Mouse (Mus musculus) lung, postnatal 0 days (tissue): Measurements from ENCODE around the gene Ccdc71. TPM values are rescaled to one million over a fixed set of nuclear protein-coding genes. Genes with fewer than 3 reads are reported as not detected.

ENCODE experiments used
- ATAC-seq: fragments of 200-750 bp; cut with Nextera tagmentation; 2 replicates; pipeline ENCODE4 v1.8.0; 2017; ENCODE audit warnings: moderate library complexity
- DNase-seq: peaks from one replicate; pipeline ENCODE4 v3.0.0-alpha.2; 2016; ENCODE audit warnings: low spot score
- H3K27ac ChIP-seq: fragments of 300-500 bp; sonication (generic); 2 replicates; pipeline ENCODE4 v1.5.1; 2014; ENCODE audit warnings: antibody characterized with exemption, mild to moderate bottlenecking, low read length, mixed read lengths
- H3K27me3 ChIP-seq: fragments of 300-500 bp; sonication (generic); replicated peaks from 2 replicates; pipeline ENCODE4 v1.6.1; 2014; ENCODE audit warnings: low read length, mixed read lengths; ENCODE audit not compliant: insufficient read depth
- H3K36me3 ChIP-seq: fragments of 300-500 bp; sonication (generic); 2 replicates; pipeline ENCODE4 v1.6.1; 2014; ENCODE audit warnings: low read length, mixed read lengths; ENCODE audit not compliant: insufficient read depth
- H3K4me1 ChIP-seq: fragments of 300-500 bp; sonication (generic); 2 replicates; pipeline ENCODE4 v1.6.1; 2014; ENCODE audit warnings: antibody characterized with exemption, low read depth, low read length, mixed read lengths; ENCODE audit not compliant: insufficient read depth
- H3K4me2 ChIP-seq: fragments of 300-500 bp; sonication (generic); replicated peaks from 2 replicates; pipeline ENCODE4 v1.6.1; 2014; ENCODE audit warnings: low read depth, mild to moderate bottlenecking, low read length, moderate library complexity, mixed read lengths
- H3K4me3 ChIP-seq: fragments of 300-500 bp; sonication (generic); 2 replicates; pipeline ENCODE4 v1.5.1; 2014; ENCODE audit warnings: low read depth, low read length
- H3K9ac ChIP-seq: fragments of 300-500 bp; sonication (generic); replicated peaks from 2 replicates; pipeline ENCODE4 v1.6.1; 2014; ENCODE audit warnings: low read depth, mild to moderate bottlenecking
- H3K9me3 ChIP-seq: fragments of 300-500 bp; sonication (generic); 2 replicates; pipeline ENCODE4 v1.6.1; 2016; ENCODE audit warnings: low read length, mixed read lengths
- CTCF ChIP-seq: IDR thresholded peaks from 2 replicates; pipeline ENCODE4 v1.5.1; 2016; ENCODE audit warnings: antibody characterized with exemption, mild to moderate bottlenecking
- EP300 ChIP-seq: IDR thresholded peaks from 2 replicates; pipeline ENCODE4 v1.6.1; 2016; ENCODE audit warnings: antibody characterized with exemption, mild to moderate bottlenecking, control low read depth
- WGBS: fragments of 180-500 bp; shearing (Covaris S2); extraction: QIAGEN DNeasy Blood & Tissue Kit; methylation state at CpG from one replicate; pipeline ENCODE4 v1.1.7; 2014; 5-methylcytosine and 5-hydroxymethylcytosine counted together
- polyA plus RNA-seq: library from polyadenylated mRNA; unstranded; fragments of >200 nt; fragmentation: Nextera tagmentation; extraction: Ambion mirVana; gene quantifications from 2 replicates; pipeline ENCODE4 v1.2.1, GENCODE M21; 2015

The Ccdc71 gene
- polyA plus RNA-seq, 1 experiment from 2014 or later: 42.1 TPM

- Histone ChIP-seq H3K4me3 (no peak overlapping the region), H3K27me3 (no peaks in the 10 kb centered on the region), H3K4me1 (peaks cover 4% of the 10 kb centered on the region; the same call in 1 of the 2 replicates), H3K36me3 (no peaks in the 10 kb centered on the region), H3K4me2 (no peak overlapping the region), H3K9ac (no peak overlapping the region), H3K27ac (no peak overlapping the region), H3K9me3 (no peaks in the 10 kb centered on the region)
- TF ChIP-seq CTCF (no peak), EP300 (no peak)
- ATAC-seq (no peak), DNase-seq (no peak)
- 88% methylated on average over 6 of the region's 6 CpGs for WGBS
Observed at GRCm38 (mm10) chr9:108439176-108439575, 21.2 kb upstream of the Ccdc71 start.

GRCm38 (mm10) chr9:108440485-108440884 lies 19.8 kb upstream of the Ccdc71 start:
- Histone ChIP-seq H3K4me3 (no peak overlapping the region), H3K4me1 (peaks cover 4% of the 10 kb centered on the region; the same call in 1 of the 2 replicates), H3K36me3 (no peaks in the 10 kb centered on the region), H3K27me3 (no peaks in the 10 kb centered on the region), H3K9ac (no peak overlapping the region), H3K9me3 (no peaks in the 10 kb centered on the region), H3K27ac (0 out of 2 replicates have a peak overlapping the region, but pooled peaks have one; percentile 9), H3K4me2 (no peak overlapping the region)
- no peak for ATAC-seq
- no peak for DNase-seq
- TF ChIP-seq EP300: no peak
- no peak for TF ChIP-seq CTCF
- WGBS: 47% methylated on average over 5 of the region's 5 CpGs

- peak; percentile 15 for DNase-seq
- Histone ChIP-seq H3K36me3 (no peaks in the 10 kb centered on the region), H3K4me3 (no peak overlapping the region), H3K9me3 (no peaks in the 10 kb centered on the region), H3K27ac (no peak overlapping the region), H3K4me2 (no peak overlapping the region), H3K27me3 (no peaks in the 10 kb centered on the region), H3K4me1 (peaks cover 4% of the 10 kb centered on the region; the same call in 1 of the 2 replicates), H3K9ac (no peak overlapping the region)
- ATAC-seq: peak; percentile 35
- TF ChIP-seq EP300 (no peak), CTCF (no peak)
- WGBS: 66% methylated on average over 11 of the region's 11 CpGs
Observed at GRCm38 (mm10) chr9:108441236-108441919, 18.9 kb upstream of the Ccdc71 start.

GRCm38 (mm10) chr9:108445125-108445524 lies 15.2 kb upstream of the Ccdc71 start:
- H3K4me3 ChIP-seq: no peak overlapping the region
- H3K9me3 ChIP-seq: no peaks in the 10 kb centered on the region
- no peaks in the 10 kb centered on the region for H3K27me3 ChIP-seq
- DNase-seq (no peak), ATAC-seq (no peak)
- no peak overlapping the region for H3K9ac ChIP-seq
- TF ChIP-seq CTCF (no peak), EP300 (no peak)
- H3K4me1 ChIP-seq: peaks cover 4% of the 10 kb centered on the region; the same call in 1 of the 2 replicates
- 0 out of 2 replicates have a peak, but pooled peaks cover 3% of the 10 kb centered on the region for H3K36me3 ChIP-seq
- no peak overlapping the region for H3K4me2 ChIP-seq
- WGBS: 52% methylated on average over 9 of the region's 9 CpGs
- H3K27ac ChIP-seq: no peak overlapping the region

- ATAC-seq (no peak), DNase-seq (no peak)
- WGBS: 49% methylated on average over 4 of the region's 4 CpGs
- H3K4me3 ChIP-seq: no peak overlapping the region
- H3K9me3 ChIP-seq: no peaks in the 10 kb centered on the region
- no peaks in the 10 kb centered on the region for H3K27me3 ChIP-seq
- H3K36me3 ChIP-seq: 0 out of 2 replicates have a peak, but pooled peaks cover 3% of the 10 kb centered on the region
- TF ChIP-seq EP300 (no peak), CTCF (no peak)
- H3K9ac ChIP-seq: no peak overlapping the region
- no peak overlapping the region for H3K4me2 ChIP-seq
- no peak overlapping the region for H3K27ac ChIP-seq
- peaks cover 19% of the 10 kb centered on the region; the same call in 1 of the 2 replicates for H3K4me1 ChIP-seq
Observed at GRCm38 (mm10) chr9:108449860-108450259, 10.5 kb upstream of the Ccdc71 start.

GRCm38 (mm10) chr9:108450292-108451169 lies 9.8 kb upstream of the Ccdc71 start:
- no peaks in the 10 kb centered on the region for H3K27me3 ChIP-seq
- DNase-seq: peak; percentile 55
- no peaks in the 10 kb centered on the region for H3K9me3 ChIP-seq
- H3K4me1 ChIP-seq: peaks cover 19% of the 10 kb centered on the region; the same call in 1 of the 2 replicates
- 48% methylated on average over 21 of the region's 21 CpGs for WGBS
- TF ChIP-seq EP300 (no peak), CTCF (no peak)
- no peak overlapping the region for H3K9ac ChIP-seq
- H3K4me2 ChIP-seq: 0 out of 2 replicates have a peak overlapping the region, but pooled peaks have one; percentile 17
- no peak overlapping the region for H3K27ac ChIP-seq
- ATAC-seq: peak; percentile 47
- H3K36me3 ChIP-seq: 0 out of 2 replicates have a peak, but pooled peaks cover 3% of the 10 kb centered on the region
- H3K4me3 ChIP-seq: no peak overlapping the region
